ENCODE assay signal across 19 mouse cellular contexts in genomic region chr4:79243184-79243583, GRCm38 (mm10).
"Had no signal": no experiment of that assay in that cellular context is flagged by ENCODE, and none has a peak within 500 bp of the region (broad histone marks: within the 10 kb centered on the region; RNA-seq: fewer than 3 reads in every experiment).

No protein-coding gene starts in this region.

- DNase-seq: liver, postnatal 0 days; lung, adult 2 months; lung, postnatal 14 days; midbrain, embryonic 14.5 days; right cerebral cortex, adult 18-20 months; right cerebral cortex, postnatal 25 days; right cerebral cortex, postnatal 4 days; spleen, adult 18-20 months; thymus, adult 18-20 months; thymus, postnatal 14 days; thymus, postnatal 36 days had no signal

- H3K27ac ChIP-seq: liver, embryonic 15.5 days; macrophage; midbrain, embryonic 12.5 days; neural tube, embryonic 13.5 days; neural tube, embryonic 15.5 days had no signal

- H3K9ac ChIP-seq: liver, embryonic 15.5 days; liver, postnatal 0 days; midbrain, embryonic 12.5 days; neural tube, embryonic 13.5 days; neural tube, embryonic 15.5 days had no signal

- H3K4me1 ChIP-seq: liver, embryonic 15.5 days; megakaryocyte, embryonic 14.5 days; midbrain, embryonic 12.5 days; neural tube, embryonic 13.5 days; neural tube, embryonic 15.5 days had no signal

- H3K4me3 ChIP-seq: liver, embryonic 15.5 days; megakaryocyte, embryonic 14.5 days; midbrain, embryonic 12.5 days; myocyte; neural tube, embryonic 13.5 days; neural tube, embryonic 15.5 days had no signal

- H3K27me3 ChIP-seq: liver, embryonic 15.5 days; megakaryocyte, embryonic 14.5 days; midbrain, embryonic 12.5 days; neural tube, embryonic 13.5 days; neural tube, embryonic 15.5 days had no signal

- H3K4me2 ChIP-seq: liver, embryonic 15.5 days; midbrain, embryonic 12.5 days; neural tube, embryonic 13.5 days; neural tube, embryonic 15.5 days had no signal

- H3K36me3 ChIP-seq: liver, embryonic 15.5 days; midbrain, embryonic 12.5 days; neural tube, embryonic 13.5 days; neural tube, embryonic 15.5 days had no signal

- H3K9me3 ChIP-seq: liver, embryonic 15.5 days; megakaryocyte, embryonic 14.5 days; midbrain, embryonic 12.5 days; neural tube, embryonic 13.5 days; neural tube, embryonic 15.5 days had no signal

- ATAC-seq: liver, postnatal 0 days; midbrain, embryonic 16.5 days had no signal
